Mouse (Mus musculus): Measurements from ENCODE around the gene Col9a1.

The Col9a1 gene

GRCm38 (mm10) chr1:24219041-24219440, 41.6 kb downstream of the Col9a1 start:
- intact Hi-C loops (cut with DNase I), result no loop called here

- intact Hi-C loops (cut with DNase I), result no loop called here
Observed at GRCm38 (mm10) chr1:24222231-24222630, 44.8 kb downstream of the Col9a1 start.

- intact Hi-C loops (cut with DNase I), result no loop called here
Observed at GRCm38 (mm10) chr1:24222981-24223612, 45.7 kb downstream of the Col9a1 start.

- intact Hi-C loops (cut with DNase I), result no loop called here
Observed at GRCm38 (mm10) chr1:24225825-24226526, 48.6 kb downstream of the Col9a1 start.

- intact Hi-C loops (cut with DNase I), result no loop called here
Observed at GRCm38 (mm10) chr1:24226941-24227711, 49.7 kb downstream of the Col9a1 start.

GRCm38 (mm10) chr1:24229552-24229951, 52.1 kb downstream of the Col9a1 start:
- intact Hi-C loops (cut with DNase I), result no loop called here

GRCm38 (mm10) chr1:24230428-24230827, 53.0 kb downstream of the Col9a1 start:
- intact Hi-C loops (cut with DNase I), result no loop called here

GRCm38 (mm10) chr1:24231504-24232270, 54.3 kb downstream of the Col9a1 start:
- intact Hi-C loops (cut with DNase I), result no loop called here

- intact Hi-C loops (cut with DNase I), result no loop called here
Observed at GRCm38 (mm10) chr1:24236330-24236729, 58.9 kb downstream of the Col9a1 start.

GRCm38 (mm10) chr1:24240039-24240691, 62.8 kb downstream of the Col9a1 start:
- intact Hi-C loops (cut with DNase I), result no loop called here

- intact Hi-C loops (cut with DNase I), result loop anchor here (5.0 kb wide), 1 partner anchor 418 kb away; no protein-coding TSS in a partner anchor
Observed at GRCm38 (mm10) chr1:24244931-24245330, 67.5 kb downstream of the Col9a1 start.

GRCm38 (mm10) chr1:24245700-24246375, 68.4 kb downstream of the Col9a1 start:
- intact Hi-C loops (cut with DNase I), result loop anchor here (5.0 kb wide), 1 partner anchor 419 kb away; no protein-coding TSS in a partner anchor

GRCm38 (mm10) chr1:24248294-24249104, 71.1 kb downstream of the Col9a1 start:
- intact Hi-C loops (cut with DNase I), result loop anchor here (2.0 to 5.0 kb wide), 2 partner anchors 112 to 421 kb away; no protein-coding TSS in a partner anchor

- intact Hi-C loops (cut with DNase I), result loop anchor here (2.0 to 5.0 kb wide), 2 partner anchors 112 to 422 kb away; no protein-coding TSS in a partner anchor
Observed at GRCm38 (mm10) chr1:24249105-24249664, 71.8 kb downstream of the Col9a1 start.

GRCm38 (mm10) chr1:24257961-24258360, 80.6 kb downstream of the Col9a1 start:
- intact Hi-C loops (cut with DNase I), result no loop called here

- intact Hi-C loops (cut with DNase I), result no loop called here
Observed at GRCm38 (mm10) chr1:24259419-24259818, 82.0 kb downstream of the Col9a1 start.

- intact Hi-C loops (cut with DNase I), result no loop called here
Observed at GRCm38 (mm10) chr1:24261181-24261580, 83.8 kb downstream of the Col9a1 start.

GRCm38 (mm10) chr1:24267022-24267421, 89.6 kb downstream of the Col9a1 start:
- intact Hi-C loops (cut with DNase I), result no loop called here

- intact Hi-C loops (cut with DNase I), result no loop called here
Observed at GRCm38 (mm10) chr1:24286360-24286759, 109.0 kb downstream of the Col9a1 start.
